Mouse (Mus musculus): ENCODE results near the gene Ric3. TPM values are rescaled to one million over a fixed set of nuclear protein-coding genes. Genes with fewer than 3 reads are reported as not detected.

The Ric3 gene
- total and polyA plus RNA-seq, 3 experiments = 0.13 TPM; not detected in 2

- Histone ChIP-seq H3K79me2 (replicated peaks; ENCODE audit: control insufficient read depth, extremely low read depth, insufficient read depth, poor library complexity, severe bottlenecking) (no peaks in the 10 kb centered on the region), H3K27ac (ENCODE audit: insufficient read depth, low read depth) (no peak overlapping the region), H3K9ac (ENCODE audit: insufficient read depth, low read depth) (no peak overlapping the region), H3K4me3 (replicated peaks in 1 of 3; ENCODE audit: low read depth in 2 of 3, low read length in 2 of 3, poor library complexity in 1 of 3) (no peak overlapping the region), H3K36me3 (replicated peaks in 1 of 2; ENCODE audit: control insufficient read depth in 1 of 2, insufficient read depth in 1 of 2, low read length in 1 of 2) (no peaks in the 10 kb centered on the region), H3K27me3 (replicated peaks) (peaks cover 58% of the 10 kb centered on the region), H3K4me2 (ENCODE audit: insufficient read depth, low read depth, poor library complexity, severe bottlenecking) (no peak overlapping the region), H3K9me3 (replicated peaks; ENCODE audit: low read length) (no peaks in the 10 kb centered on the region), H3K4me1 (ENCODE audit: control insufficient read depth in 1 of 2, insufficient read depth in 2 of 2) (peaks cover 0 to 7% of the 10 kb centered on the region in 2 experiments; a peak in 1 of 4 replicates)
- no peak for TF ChIP-seq TBP (conservative IDR thresholded peaks at IDR 0.05; ENCODE audit: low read depth, low read length)
- TF ChIP-seq ZKSCAN1 (IDR thresholded peaks at IDR 0.05; ENCODE audit: borderline replicate concordance, low read depth, low read length) = no peak
- dilution Hi-C loops (cut with MboI; ENCODE audit: extremely low pct_ligation_motif_present, extremely low pct_unique_long_range_greater_than_20kb, low sequenced_read_pairs) = no loop called here
- in situ Hi-C loops (cut with MboI; ENCODE audit: low pct_ligation_motif_present, low pct_unique_long_range_greater_than_20kb, low sequenced_read_pairs) = no loop called here
- no peak for DNase-seq (ENCODE audit: extremely low read depth)
Measured at GRCm38 (mm10) chr7:109059536-109059935, 23.6 kb downstream of the Ric3 start.

GRCm38 (mm10) chr7:109050831-109051230 is 32.3 kb downstream of the Ric3 start:
- peaks cover 66% of the 10 kb centered on the region for H3K27me3 ChIP-seq (replicated peaks)
- H3K9ac ChIP-seq (ENCODE audit: insufficient read depth, low read depth) = no peak overlapping the region
- TF ChIP-seq SMC3 (IDR thresholded peaks at IDR 0.05; ENCODE audit: low read depth, low read length) (no peak), EP300 (IDR thresholded peaks at IDR 0.05; ENCODE audit: low read length) (no peak)

GRCm38 (mm10) chr7:109045876-109046275 is 37.3 kb downstream of the Ric3 start:
- no peaks in the 10 kb centered on the region for H3K4me1 ChIP-seq (ENCODE audit: control insufficient read depth in 1 of 2, insufficient read depth in 2 of 2)
- in situ Hi-C loops (cut with MboI; ENCODE audit: low pct_ligation_motif_present, low pct_unique_long_range_greater_than_20kb, low sequenced_read_pairs) (no loop called here), dilution Hi-C loops (cut with MboI; ENCODE audit: extremely low pct_ligation_motif_present, extremely low pct_unique_long_range_greater_than_20kb, low sequenced_read_pairs) (no loop called here)
- H3K27ac ChIP-seq (ENCODE audit: insufficient read depth, low read depth) = no peak overlapping the region
- TF ChIP-seq IRF4 (IDR thresholded peaks at IDR 0.05; ENCODE audit: low read depth, low read length) = no peak
- no peak for TF ChIP-seq JUND (conservative IDR thresholded peaks at IDR 0.05; ENCODE audit: low read depth, low read length)
- no peak for TF ChIP-seq HCFC1 (IDR thresholded peaks at IDR 0.05; ENCODE audit: low read depth, low read length)
- no peak for TF ChIP-seq BHLHE40 (IDR thresholded peaks at IDR 0.05; ENCODE audit: low read depth, low read length)
- TF ChIP-seq USF2 (conservative IDR thresholded peaks at IDR 0.05; ENCODE audit: low read depth, low read length) = no peak
- TF ChIP-seq TBP (conservative IDR thresholded peaks at IDR 0.05; ENCODE audit: low read depth, low read length) = no peak
- TF ChIP-seq POLR2A (IDR thresholded peaks at IDR 0.05; ENCODE audit: low read depth, low read length) = no peak
- TF ChIP-seq CHD2 (IDR thresholded peaks at IDR 0.05; ENCODE audit: low read length) = no peak
- peaks cover 43% of the 10 kb centered on the region for H3K27me3 ChIP-seq (replicated peaks)
- no peaks in the 10 kb centered on the region for H3K79me2 ChIP-seq (replicated peaks; ENCODE audit: control insufficient read depth, extremely low read depth, insufficient read depth, poor library complexity, severe bottlenecking)
- DNase-seq (ENCODE audit: extremely low read depth) = no peak
- no peaks in the 10 kb centered on the region for H3K9me3 ChIP-seq (replicated peaks; ENCODE audit: low read length)
- H3K4me3 ChIP-seq (replicated peaks in 1 of 3; ENCODE audit: low read depth in 2 of 3, low read length in 2 of 3, poor library complexity in 1 of 3) = no peak overlapping the region
- no peak overlapping the region for H3K9ac ChIP-seq (ENCODE audit: insufficient read depth, low read depth)
- no peaks in the 10 kb centered on the region for H3K36me3 ChIP-seq (replicated peaks in 1 of 2; ENCODE audit: control insufficient read depth in 1 of 2, insufficient read depth in 1 of 2, low read length in 1 of 2)
- H3K4me2 ChIP-seq (ENCODE audit: insufficient read depth, low read depth, poor library complexity, severe bottlenecking) = no peak overlapping the region

More at GRCm38 (mm10) chr7:109050831-109051230, 32.3 kb downstream of the Ric3 start:
- H3K4me3 ChIP-seq (replicated peaks in 1 of 3; ENCODE audit: low read depth in 2 of 3, low read length in 2 of 3, poor library complexity in 1 of 3) = no peak overlapping the region
- no peaks in the 10 kb centered on the region for H3K36me3 ChIP-seq (replicated peaks in 1 of 2; ENCODE audit: control insufficient read depth in 1 of 2, insufficient read depth in 1 of 2, low read length in 1 of 2)
- no peaks in the 10 kb centered on the region for H3K4me1 ChIP-seq (ENCODE audit: control insufficient read depth in 1 of 2, insufficient read depth in 2 of 2)
- DNase-seq (ENCODE audit: extremely low read depth) = no peak
- no peaks in the 10 kb centered on the region for H3K9me3 ChIP-seq (replicated peaks; ENCODE audit: low read length)
- H3K79me2 ChIP-seq (replicated peaks; ENCODE audit: control insufficient read depth, extremely low read depth, insufficient read depth, poor library complexity, severe bottlenecking) = no peaks in the 10 kb centered on the region
- in situ Hi-C loops (cut with MboI; ENCODE audit: low pct_ligation_motif_present, low pct_unique_long_range_greater_than_20kb, low sequenced_read_pairs) = no loop called here
- H3K27ac ChIP-seq (ENCODE audit: insufficient read depth, low read depth) = no peak overlapping the region
- dilution Hi-C loops (cut with MboI; ENCODE audit: extremely low pct_ligation_motif_present, extremely low pct_unique_long_range_greater_than_20kb, low sequenced_read_pairs) = no loop called here
- no peak overlapping the region for H3K4me2 ChIP-seq (ENCODE audit: insufficient read depth, low read depth, poor library complexity, severe bottlenecking)
